Mouse (Mus musculus) forebrain, embryonic 15.5 days (tissue): ENCODE data around the gene Ccdc78. TPM values are rescaled to one million over a fixed set of nuclear protein-coding genes. Genes with fewer than 3 reads are reported as not detected.
A peak's percentile ranks its signal among the peaks of the same experiment; 100 is the strongest.

Experiments used
- ATAC-seq: fragments of 200-750 bp; cut with Nextera tagmentation; replicated peaks from 2 replicates; pipeline ENCODE4 v1.8.0; 2017; ENCODE audit warnings: mild to moderate bottlenecking, moderate TSS enrichment, moderate library complexity
- H3K27ac ChIP-seq: fragments of 300-500 bp; sonication (generic); replicated peaks from 2 replicates; pipeline ENCODE4 v1.5.1; 2015; ENCODE audit warnings: mild to moderate bottlenecking, inconsistent platforms
- H3K27me3 ChIP-seq: fragments of 300-500 bp; sonication (generic); 2 replicates; pipeline ENCODE4 v1.6.1; 2015; ENCODE audit warnings: inconsistent platforms
- H3K36me3 ChIP-seq: fragments of 300-500 bp; sonication (generic); 2 replicates; pipeline ENCODE4 v1.6.1; 2015; ENCODE audit warnings: mild to moderate bottlenecking, inconsistent platforms
- H3K4me1 ChIP-seq: fragments of 300-500 bp; sonication (generic); 2 replicates; pipeline ENCODE4 v1.6.1; 2015; ENCODE audit warnings: inconsistent platforms
- H3K4me2 ChIP-seq: fragments of 300-500 bp; sonication (generic); replicated peaks from 2 replicates; pipeline ENCODE4 v1.6.1; 2015; ENCODE audit warnings: mild to moderate bottlenecking, inconsistent platforms
- H3K4me3 ChIP-seq: fragments of 300-500 bp; sonication (generic); 2 replicates; pipeline ENCODE4 v1.5.1; 2015; ENCODE audit warnings: mild to moderate bottlenecking, inconsistent platforms
- H3K9ac ChIP-seq: fragments of 300-500 bp; sonication (generic); replicated peaks from 2 replicates; pipeline ENCODE4 v1.6.1; 2015; ENCODE audit warnings: mild to moderate bottlenecking, inconsistent platforms
- H3K9me3 ChIP-seq: fragments of 300-500 bp; sonication (generic); 2 replicates; pipeline ENCODE4 v1.6.1; 2016; ENCODE audit warnings: inconsistent platforms
- WGBS: fragments of 180-500 bp; shearing (Covaris S2); methylation state at CpG from one replicate; pipeline ENCODE4 v1.1.7; 2015; ENCODE audit warnings: mixed read lengths; 5-methylcytosine and 5-hydroxymethylcytosine counted together
- polyA plus RNA-seq: library from polyadenylated mRNA; unstranded; fragments of >200 nt; fragmentation: Nextera tagmentation; extraction: Ambion mirVana; gene quantifications from 2 replicates; pipeline ENCODE4 v1.2.1, GENCODE M21; 2015

The Ccdc78 gene
- polyA plus RNA-seq, 1 experiment from 2014 or later = 0.17 TPM

- H3K4me2 ChIP-seq = no peak overlapping the region
- H3K4me1 ChIP-seq = no peaks in the 10 kb centered on the region
- H3K9me3 ChIP-seq = no peaks in the 10 kb centered on the region
- no peak overlapping the region for H3K4me3 ChIP-seq
- no peaks in the 10 kb centered on the region for H3K36me3 ChIP-seq
- H3K9ac ChIP-seq = no peak overlapping the region
- no peak for ATAC-seq
- H3K27me3 ChIP-seq = no peaks in the 10 kb centered on the region
- H3K27ac ChIP-seq = no peak overlapping the region
- WGBS = 81% methylated on average over 3 of the region's 3 CpGs
Observed at GRCm38 (mm10) chr17:25757691-25758090, 28.7 kb upstream of the Ccdc78 start.

GRCm38 (mm10) chr17:25760148-25760547 lies 26.2 kb upstream of the Ccdc78 start:
- no peak overlapping the region for H3K4me3 ChIP-seq

DNA sequence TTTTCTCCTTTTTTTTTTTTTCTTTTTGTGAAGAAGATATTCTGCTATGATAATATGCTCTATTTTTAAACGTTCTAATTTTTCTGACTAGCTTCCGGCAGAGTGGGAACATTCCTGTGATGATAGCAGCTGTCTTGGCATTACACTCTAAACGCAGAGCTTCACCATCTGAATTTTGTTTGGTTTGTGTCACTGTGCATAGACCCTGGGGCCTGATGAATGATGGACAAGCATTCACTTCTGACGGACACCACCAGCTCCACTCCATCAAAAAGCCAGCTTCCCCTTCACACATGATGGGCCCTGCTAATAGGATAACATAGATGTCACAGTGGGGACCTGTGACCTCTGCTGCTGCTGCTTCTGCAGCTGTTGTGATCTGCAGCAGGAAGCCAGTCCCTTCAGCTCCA lies 24.8 kb upstream of the Ccdc78 start:
- H3K27me3 ChIP-seq = no peaks in the 10 kb centered on the region
- no peak overlapping the region for H3K4me2 ChIP-seq
- peaks cover 5% of the 10 kb centered on the region; the same call in 1 of the 2 replicates for H3K4me1 ChIP-seq
- ATAC-seq = no peak
- no peaks in the 10 kb centered on the region for H3K36me3 ChIP-seq
- no peak overlapping the region for H3K9ac ChIP-seq
- no peak overlapping the region for H3K4me3 ChIP-seq
- WGBS = 58% methylated on average over 4 of the region's 4 CpGs
- H3K9me3 ChIP-seq = no peaks in the 10 kb centered on the region
- no peak overlapping the region for H3K27ac ChIP-seq

More at GRCm38 (mm10) chr17:25760148-25760547, 26.2 kb upstream of the Ccdc78 start:
- 81% methylated on average over 8 of the region's 8 CpGs for WGBS
- H3K4me1 ChIP-seq = no peaks in the 10 kb centered on the region
- no peak overlapping the region for H3K4me2 ChIP-seq
- H3K36me3 ChIP-seq = no peaks in the 10 kb centered on the region
- no peaks in the 10 kb centered on the region for H3K27me3 ChIP-seq
- no peak overlapping the region for H3K9ac ChIP-seq
- no peak for ATAC-seq
- no peak overlapping the region for H3K27ac ChIP-seq
- no peaks in the 10 kb centered on the region for H3K9me3 ChIP-seq

GRCm38 (mm10) chr17:25762591-25762990 lies 23.8 kb upstream of the Ccdc78 start:
- ATAC-seq = no peak
- Histone ChIP-seq H3K27me3 (no peaks in the 10 kb centered on the region), H3K9me3 (no peaks in the 10 kb centered on the region), H3K4me2 (no peak overlapping the region), H3K4me3 (no peak overlapping the region), H3K36me3 (no peaks in the 10 kb centered on the region), H3K4me1 (peaks cover 5% of the 10 kb centered on the region; the same call in 1 of the 2 replicates), H3K9ac (no peak overlapping the region), H3K27ac (no peak overlapping the region)
- WGBS = 52% methylated on average over 3 of the region's 3 CpGs

DNA sequence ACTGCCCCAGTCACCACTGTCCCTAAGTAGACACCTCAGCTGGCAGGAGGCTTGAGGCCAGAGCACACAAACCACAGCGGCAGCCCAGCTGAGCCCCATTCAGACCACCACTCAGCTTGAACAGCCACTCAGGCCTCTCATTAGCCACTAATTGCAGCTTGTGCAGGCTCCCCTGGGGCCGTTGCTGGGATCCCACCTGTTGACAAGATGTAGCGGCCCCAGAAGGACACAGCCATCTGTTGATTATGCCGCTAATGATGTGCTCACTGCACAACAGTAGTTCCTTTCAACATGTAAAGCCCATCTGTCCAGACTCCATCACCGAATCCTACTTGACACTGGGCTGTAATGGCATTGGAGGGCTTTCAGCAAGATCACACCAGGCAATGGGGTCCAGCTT lies 20.5 kb upstream of the Ccdc78 start:
- Histone ChIP-seq H3K4me2 (no peak overlapping the region), H3K27me3 (no peaks in the 10 kb centered on the region), H3K27ac (no peak overlapping the region), H3K4me1 (peaks cover 5% of the 10 kb centered on the region; the same call in 1 of the 2 replicates), H3K9me3 (no peaks in the 10 kb centered on the region), H3K36me3 (no peaks in the 10 kb centered on the region), H3K4me3 (no peak overlapping the region), H3K9ac (no peak overlapping the region)
- ATAC-seq = no peak
- 10% methylated on average over 5 of the region's 5 CpGs for WGBS

GRCm38 (mm10) chr17:25769331-25769730 lies 17.0 kb upstream of the Ccdc78 start:
- Histone ChIP-seq H3K27me3 (no peaks in the 10 kb centered on the region), H3K36me3 (no peaks in the 10 kb centered on the region), H3K4me1 (peaks cover 13% of the 10 kb centered on the region), H3K4me2 (no peak overlapping the region), H3K9me3 (no peaks in the 10 kb centered on the region), H3K9ac (no peak overlapping the region), H3K4me3 (no peak overlapping the region), H3K27ac (no peak overlapping the region)
- no peak for ATAC-seq
- 50% methylated on average over 9 of the region's 9 CpGs for WGBS

- peak within 1 kb of the TSS; percentile 72 for H3K4me2 ChIP-seq
- no peak within 1 kb of the TSS for H3K27ac ChIP-seq
- peak within 1 kb of the TSS; percentile 68 for H3K4me3 ChIP-seq
- no peaks in the 10 kb centered on the region for H3K27me3 ChIP-seq
- under 1% methylated on average over 37 of the region's 37 CpGs for WGBS
- peaks cover 14% of the 10 kb centered on the region for H3K4me1 ChIP-seq
- H3K9me3 ChIP-seq = no peaks in the 10 kb centered on the region
- peak; percentile 88 for ATAC-seq
- peaks cover 3% of the 10 kb centered on the region; the same call in 1 of the 2 replicates for H3K36me3 ChIP-seq
- H3K9ac ChIP-seq = peak within 1 kb of the TSS; percentile 78
Observed at GRCm38 (mm10) chr17:25773549-25774120, 12.7 kb upstream of the Ccdc78 start, which contains the start of gene Narfl. Gene Narfl, plus strand, starts transcription at chr17:25773776.

DNA sequence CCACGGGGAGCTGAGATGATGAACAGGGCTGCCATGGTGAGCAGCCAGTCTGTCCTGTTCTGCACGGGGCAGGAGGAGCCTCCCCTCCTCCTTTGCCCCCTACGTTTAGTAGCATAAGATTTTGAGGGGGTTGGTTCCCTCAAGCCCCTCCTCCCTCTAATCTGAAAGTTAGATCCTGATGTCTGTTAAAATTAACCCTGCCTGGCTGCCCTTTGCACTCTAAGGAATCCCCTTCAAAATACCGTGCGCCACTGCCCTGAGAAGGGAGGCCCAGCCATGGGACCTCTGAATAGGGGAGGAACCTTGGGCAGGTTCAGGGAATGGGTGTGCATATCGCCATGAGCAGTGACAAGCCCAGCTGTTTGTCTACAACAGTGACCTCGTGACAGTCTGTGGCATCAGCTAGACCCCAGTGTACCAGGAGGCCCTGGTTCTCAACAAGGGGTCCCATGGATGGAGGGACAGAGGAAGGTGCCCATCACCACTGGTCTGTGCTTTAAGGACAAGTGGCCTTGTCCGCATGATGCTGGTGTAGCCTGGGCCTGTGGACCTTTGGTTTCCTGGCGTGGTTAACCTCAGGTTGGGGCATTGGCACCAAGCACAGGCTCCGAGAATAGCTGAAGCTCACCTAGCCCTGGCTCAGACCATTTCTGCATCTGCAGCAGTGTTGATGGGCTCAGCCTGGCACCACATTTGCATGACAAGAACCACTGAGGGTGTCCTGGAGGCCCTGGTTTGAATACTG lies 10.9 kb upstream of the Ccdc78 start:
- Histone ChIP-seq H3K27me3 (no peaks in the 10 kb centered on the region), H3K9ac (no peak overlapping the region), H3K9me3 (no peaks in the 10 kb centered on the region), H3K27ac (no peak overlapping the region), H3K4me2 (no peak overlapping the region), H3K36me3 (peaks cover 13% of the 10 kb centered on the region), H3K4me1 (peaks cover 14% of the 10 kb centered on the region), H3K4me3 (no peak overlapping the region)
- no peak for ATAC-seq
- WGBS = 78% methylated on average over 10 of the region's 10 CpGs

DNA sequence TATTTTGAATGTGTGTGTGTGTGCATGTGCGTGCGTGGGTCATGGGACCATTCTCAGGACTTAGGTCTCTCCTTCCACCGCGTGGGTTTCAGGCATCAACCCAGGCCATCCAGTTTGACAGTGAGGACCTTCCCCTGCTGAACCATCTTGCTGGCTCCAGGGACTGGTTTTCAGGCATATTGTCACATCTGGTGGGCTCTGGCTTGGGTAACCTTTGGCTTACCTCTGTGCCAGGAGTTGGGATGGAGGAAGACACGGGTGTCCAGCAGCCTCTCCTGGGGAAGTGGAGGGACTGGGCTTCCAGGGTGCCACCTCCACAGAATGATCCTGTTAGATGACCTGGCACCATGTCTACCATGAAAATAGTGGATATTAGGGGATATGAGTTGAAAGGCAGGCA lies 8.4 kb upstream of the Ccdc78 start:
- no peak overlapping the region for H3K4me2 ChIP-seq
- no peak overlapping the region for H3K9ac ChIP-seq
- peaks cover 37% of the 10 kb centered on the region for H3K36me3 ChIP-seq
- no peak overlapping the region for H3K27ac ChIP-seq
- H3K9me3 ChIP-seq = no peaks in the 10 kb centered on the region
- no peaks in the 10 kb centered on the region for H3K27me3 ChIP-seq
- peaks cover 14% of the 10 kb centered on the region for H3K4me1 ChIP-seq
- H3K4me3 ChIP-seq = no peak overlapping the region
- 94% methylated on average over 5 of the region's 5 CpGs for WGBS
- ATAC-seq = no peak

GRCm38 (mm10) chr17:25781339-25781738 lies 5.0 kb upstream of the Ccdc78 start:
- no peak overlapping the region for H3K27ac ChIP-seq
- WGBS = 86% methylated on average over 6 of the region's 6 CpGs

DNA sequence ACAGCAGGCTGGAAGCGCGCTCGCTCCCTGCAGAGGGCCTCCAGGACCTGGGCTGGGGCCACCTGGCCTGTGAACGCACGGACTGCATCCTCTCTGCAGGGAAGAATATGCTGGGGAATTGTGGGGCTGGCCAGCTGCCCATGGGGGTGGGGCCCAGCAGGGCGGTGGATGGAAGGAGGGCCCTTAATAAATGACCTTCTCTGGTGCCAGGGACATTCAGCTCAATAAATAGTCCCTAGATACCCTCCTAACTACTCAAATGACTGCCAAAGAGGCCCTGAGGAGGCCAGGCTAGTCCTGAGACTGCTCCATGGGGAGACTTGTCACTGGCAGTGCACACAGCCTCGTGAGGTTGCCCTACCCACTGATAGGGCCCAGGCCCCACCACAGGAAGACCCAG lies 3.3 kb upstream of the Ccdc78 start:
- H3K27me3 ChIP-seq = no peaks in the 10 kb centered on the region
- no peak overlapping the region for H3K4me2 ChIP-seq
- ATAC-seq = no peak
- H3K4me3 ChIP-seq = no peak overlapping the region
- 74% methylated on average over 7 of the region's 7 CpGs for WGBS
- no peak overlapping the region for H3K27ac ChIP-seq
- no peaks in the 10 kb centered on the region for H3K9me3 ChIP-seq
- H3K36me3 ChIP-seq = peaks cover 39% of the 10 kb centered on the region
- H3K9ac ChIP-seq = no peak overlapping the region
- H3K4me1 ChIP-seq = peaks cover 21% of the 10 kb centered on the region

More at GRCm38 (mm10) chr17:25781339-25781738, 5.0 kb upstream of the Ccdc78 start:
- H3K36me3 ChIP-seq = peaks cover 43% of the 10 kb centered on the region
- no peaks in the 10 kb centered on the region for H3K27me3 ChIP-seq
- no peak overlapping the region for H3K4me3 ChIP-seq
- H3K4me2 ChIP-seq = no peak overlapping the region
- no peak for ATAC-seq
- no peak overlapping the region for H3K9ac ChIP-seq
- peaks cover 21% of the 10 kb centered on the region for H3K4me1 ChIP-seq
- no peaks in the 10 kb centered on the region for H3K9me3 ChIP-seq

DNA sequence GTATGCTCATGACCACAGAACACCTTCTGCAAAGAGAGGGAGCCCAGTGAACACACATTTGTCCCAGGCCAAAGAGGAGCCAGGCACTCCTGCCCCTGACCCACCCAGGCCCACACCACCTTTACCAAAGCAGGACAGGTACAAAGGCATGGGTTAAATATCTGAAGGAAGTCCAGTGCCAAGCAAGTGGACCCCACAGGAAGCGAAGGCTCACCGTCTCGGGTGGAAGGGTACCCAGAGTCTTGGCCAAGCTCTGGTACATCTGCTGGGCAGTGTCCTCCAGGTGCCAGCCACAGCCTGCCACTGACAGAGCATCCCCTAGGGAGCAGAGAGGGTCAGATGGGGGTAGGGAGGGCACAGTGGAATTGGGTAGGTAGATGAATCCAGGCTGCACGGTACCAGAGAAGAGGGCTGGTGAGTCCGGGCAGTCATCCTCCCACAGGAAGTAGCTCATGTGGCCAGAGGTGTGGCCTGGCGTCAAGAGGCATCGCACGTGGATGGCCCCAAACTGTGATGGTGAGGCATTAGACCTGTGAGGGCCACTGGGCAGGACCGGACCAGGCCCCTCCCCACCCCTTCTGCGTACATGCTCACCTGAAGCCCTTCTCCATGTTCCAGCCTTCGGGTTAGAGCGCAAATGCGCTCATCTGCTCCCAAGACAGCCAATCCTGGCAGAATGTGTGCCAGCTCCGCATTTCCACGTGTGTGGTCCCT lies 2.4 kb upstream of the Ccdc78 start:
- no peak for ATAC-seq
- H3K36me3 ChIP-seq = peaks cover 39% of the 10 kb centered on the region
- WGBS = 80% methylated on average over 15 of the region's 15 CpGs

More for the DNA sequence above, 2.4 kb upstream of the Ccdc78 start:
- Histone ChIP-seq H3K27me3 (no peaks in the 10 kb centered on the region), H3K9me3 (no peaks in the 10 kb centered on the region), H3K4me1 (peaks cover 21% of the 10 kb centered on the region), H3K4me3 (peak overlapping the region; percentile 68), H3K27ac (no peak overlapping the region), H3K4me2 (peak overlapping the region; percentile 63), H3K9ac (peak overlapping the region; percentile 71)
